Mouse (Mus musculus): Measurements from ENCODE around the gene Dcxr.
A peak's percentile ranks its signal among the peaks of the same experiment; 100 is the strongest.
"Not testable (repeated sequence)": the region's sequence is repeated elsewhere in the genome, so short reads cannot be mapped to it uniquely, and the experiment has no call there.

The Dcxr gene

DNA sequence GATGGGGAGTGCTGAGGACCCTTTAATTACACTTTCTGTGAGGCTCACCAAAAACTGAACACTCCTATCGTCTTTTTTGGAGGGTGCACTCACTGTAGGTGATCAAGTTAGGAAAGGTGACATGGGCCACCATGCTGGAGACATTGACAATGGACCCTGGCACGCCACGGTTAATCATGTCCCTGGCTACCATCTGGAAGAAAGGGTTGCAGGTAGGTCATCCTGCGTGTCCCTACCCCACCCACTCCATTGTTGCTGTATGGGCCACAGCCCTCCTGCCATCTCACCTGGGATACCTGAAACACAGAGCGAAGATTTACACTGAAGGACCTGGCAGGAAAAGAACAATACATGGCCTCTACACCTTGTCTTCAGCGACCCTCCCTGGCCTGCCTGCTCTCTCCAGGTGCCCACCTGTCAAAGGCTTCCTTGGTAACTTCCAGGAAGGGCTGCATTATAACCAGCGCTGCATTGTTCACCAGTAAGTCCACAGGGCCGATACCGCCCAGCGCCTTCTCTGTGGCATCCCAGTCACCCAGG, 3.3 kb upstream of the Dcxr start:
- no peak for DNase-seq (ENCODE audit: extremely low read depth, insufficient read length, low spot score)

DNA sequence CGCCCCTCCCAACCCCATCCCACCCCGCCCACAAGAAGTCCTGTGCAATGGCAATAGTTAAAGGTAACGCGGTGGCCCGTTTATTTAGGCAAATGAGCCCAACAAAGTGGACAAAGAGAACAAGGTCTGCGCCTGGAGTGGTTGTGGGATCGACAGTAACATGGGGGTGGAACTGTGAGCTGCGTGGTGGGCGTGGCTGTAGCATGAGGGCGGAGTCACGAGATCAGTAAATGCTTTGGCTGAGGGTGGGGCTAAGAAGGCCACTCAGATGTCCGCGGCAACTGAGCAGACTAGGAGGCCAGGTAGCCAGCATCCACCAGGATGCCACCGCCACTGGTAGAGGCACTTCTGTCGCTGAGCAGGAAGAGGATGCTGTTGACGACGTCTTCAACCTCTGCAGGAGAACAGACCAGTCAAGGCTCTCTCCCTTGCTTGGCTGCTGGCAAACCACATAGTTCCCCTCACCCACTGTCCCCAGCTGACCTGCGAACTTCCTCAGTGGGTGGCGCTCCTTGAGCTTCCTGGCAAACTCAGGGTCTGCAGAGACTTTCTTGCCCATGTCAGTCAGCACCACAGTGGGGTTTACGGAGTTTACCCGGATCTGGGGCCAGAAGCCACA, 2.5 kb upstream of the Dcxr start:
- not testable (repeated sequence) for DNase-seq (ENCODE audit: extremely low read depth, insufficient read length, low spot score)

DNA sequence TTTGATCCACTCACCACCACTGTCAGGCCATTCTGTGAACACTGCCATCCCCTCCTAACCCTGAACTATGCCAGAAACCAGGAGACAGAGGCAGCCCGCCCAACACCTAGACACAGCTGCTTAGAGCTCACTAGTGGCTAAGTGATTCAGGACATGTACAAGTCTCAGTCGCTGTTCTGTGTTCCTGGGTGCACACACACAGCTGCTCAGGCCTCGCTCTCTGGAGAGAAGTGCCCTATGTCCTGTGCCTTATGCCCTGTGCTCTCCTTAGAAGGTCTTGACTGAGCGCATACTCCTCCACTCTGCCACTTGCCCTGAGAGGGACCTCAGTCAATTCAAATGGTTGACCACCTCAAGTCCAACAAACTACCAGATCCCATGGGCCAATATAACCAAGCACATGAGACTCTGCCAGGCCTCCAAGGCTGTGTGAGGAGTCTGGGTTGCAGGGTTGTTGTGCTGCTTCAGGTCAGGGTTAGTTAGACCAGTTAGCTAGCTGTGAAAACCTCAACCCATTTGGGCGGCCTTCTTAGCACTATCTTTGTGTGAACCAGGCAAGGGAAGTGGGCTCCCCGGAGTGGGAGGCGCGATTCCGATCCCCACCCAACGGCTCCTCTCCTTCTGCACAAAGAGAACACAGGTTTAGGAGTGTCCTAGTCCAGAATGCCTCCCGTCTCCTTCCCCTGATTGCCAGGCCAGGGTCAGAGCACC, 1.6 kb upstream of the Dcxr start:
- DNase-seq (ENCODE audit: extremely low read depth, insufficient read length, low spot score) = no peak

DNA sequence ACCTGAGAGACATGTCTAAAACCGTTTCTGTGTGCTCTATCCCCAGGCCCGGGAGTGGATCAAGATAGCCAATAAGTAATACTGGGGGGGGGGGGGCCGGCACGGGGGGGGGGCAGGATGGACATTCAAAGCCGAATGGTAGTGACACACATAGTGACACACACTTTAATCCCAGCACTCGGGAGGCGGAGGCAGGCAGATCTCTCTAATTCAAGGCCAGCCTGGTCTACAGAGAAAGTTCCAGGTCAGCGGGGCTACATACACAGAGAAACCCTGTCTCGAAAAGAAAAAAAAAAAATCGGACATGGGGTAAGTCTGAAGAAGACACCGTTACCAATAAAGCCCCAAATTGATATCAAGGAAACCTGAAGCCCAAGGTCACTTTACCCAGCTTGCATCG, 483 bp upstream of the Dcxr start:
- no peak for DNase-seq (ENCODE audit: extremely low read depth, insufficient read length, low spot score)

DNA sequence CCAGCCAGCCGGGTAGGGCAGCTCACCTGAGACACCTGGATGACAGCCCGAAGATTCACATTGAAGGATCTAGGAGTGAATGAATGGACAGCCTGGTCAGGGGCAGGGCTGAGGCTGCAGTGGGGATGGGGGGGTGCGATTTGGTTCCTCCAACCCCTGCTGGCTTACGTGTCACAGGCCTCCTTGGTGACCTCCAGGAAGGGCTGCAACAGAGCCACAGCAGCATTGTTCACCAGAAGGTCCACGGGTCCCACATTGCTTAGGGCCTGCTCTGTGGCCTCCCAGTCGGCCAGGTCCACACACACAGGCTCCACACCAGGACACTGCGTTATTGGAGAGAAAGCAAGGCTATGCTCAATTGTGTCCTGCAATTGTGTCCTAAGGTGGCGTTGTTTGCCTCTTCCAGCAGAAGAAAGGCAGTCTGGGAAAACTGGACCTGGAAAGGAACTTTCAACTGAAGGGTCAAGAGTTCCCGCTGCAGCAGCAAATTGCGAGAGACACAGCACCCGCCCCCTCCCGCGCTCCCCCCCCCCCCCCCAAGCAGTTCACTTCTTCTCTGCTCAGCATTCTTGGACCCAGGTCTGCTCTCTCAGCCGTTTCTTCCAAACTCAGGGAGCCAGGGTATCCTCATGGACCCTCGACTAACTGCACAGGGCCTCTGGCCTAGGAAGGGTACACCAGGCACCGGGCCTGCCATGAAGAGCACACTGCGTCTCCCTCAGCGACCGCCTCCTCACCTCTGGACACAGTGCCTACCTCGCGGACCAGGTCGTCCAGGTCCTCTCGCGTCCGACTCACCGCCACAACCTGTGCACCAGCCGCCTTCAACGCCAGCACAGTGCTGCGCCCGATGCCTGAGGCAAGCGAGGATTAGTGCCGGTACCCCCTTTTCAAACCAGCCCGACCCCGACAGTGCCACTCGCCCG, 575 bp downstream of the Dcxr start:
- DNase-seq (ENCODE audit: extremely low read depth, insufficient read length, low spot score) = no peak

DNA sequence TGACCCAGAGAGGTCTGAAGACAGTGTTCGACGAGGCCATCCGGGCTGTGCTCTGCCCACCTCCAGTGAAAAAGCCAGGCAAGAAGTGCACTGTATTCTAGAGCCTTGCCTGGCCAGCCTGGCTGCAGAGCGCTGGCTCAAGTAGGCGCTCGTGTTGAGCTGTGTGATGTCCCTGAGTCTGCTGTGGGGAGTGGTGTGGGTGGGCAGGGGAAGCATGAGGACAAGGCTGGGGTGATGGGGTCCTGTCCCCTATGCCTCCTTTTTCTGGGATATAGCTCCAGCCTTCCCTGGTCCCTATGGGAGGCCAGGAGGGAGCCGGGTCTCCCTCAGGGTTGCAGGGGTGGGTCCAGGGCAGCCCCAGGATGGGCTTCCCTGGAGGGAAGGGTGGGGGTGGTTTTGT, 3.6 kb downstream of the Dcxr start:
- DNase-seq (ENCODE audit: extremely low read depth, insufficient read length, low spot score) = no peak

DNA sequence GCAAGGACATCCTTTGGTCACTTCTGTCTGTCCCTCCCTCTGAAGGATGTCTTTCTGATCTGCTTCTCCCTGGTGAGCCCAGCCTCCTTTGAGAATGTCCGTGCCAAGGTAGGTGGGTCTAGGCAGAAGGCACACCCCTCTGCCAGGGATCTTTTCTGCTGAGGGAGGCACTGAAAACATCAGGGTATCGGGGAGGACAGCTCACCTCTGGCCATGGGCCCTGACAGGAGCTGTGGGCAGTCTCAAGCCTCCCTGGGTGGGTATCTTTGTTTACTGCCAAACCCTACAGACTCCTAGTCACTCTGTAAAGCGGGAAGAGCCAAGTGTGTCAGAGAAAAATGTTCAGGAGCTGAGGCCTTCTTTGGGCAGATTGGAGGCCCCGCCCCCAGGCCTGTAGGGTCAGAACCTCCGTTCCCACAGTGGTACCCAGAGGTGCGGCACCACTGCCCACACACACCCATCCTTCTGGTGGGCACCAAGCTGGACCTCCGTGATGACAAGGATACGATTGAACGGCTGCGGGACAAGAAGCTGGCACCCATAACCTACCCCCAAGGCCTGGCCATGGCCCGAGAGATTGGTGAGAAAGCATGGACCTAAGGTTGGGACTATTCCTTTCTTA, 4.2 kb downstream of the Dcxr start:
- DNase-seq (ENCODE audit: extremely low read depth, insufficient read length, low spot score) = no peak

DNA sequence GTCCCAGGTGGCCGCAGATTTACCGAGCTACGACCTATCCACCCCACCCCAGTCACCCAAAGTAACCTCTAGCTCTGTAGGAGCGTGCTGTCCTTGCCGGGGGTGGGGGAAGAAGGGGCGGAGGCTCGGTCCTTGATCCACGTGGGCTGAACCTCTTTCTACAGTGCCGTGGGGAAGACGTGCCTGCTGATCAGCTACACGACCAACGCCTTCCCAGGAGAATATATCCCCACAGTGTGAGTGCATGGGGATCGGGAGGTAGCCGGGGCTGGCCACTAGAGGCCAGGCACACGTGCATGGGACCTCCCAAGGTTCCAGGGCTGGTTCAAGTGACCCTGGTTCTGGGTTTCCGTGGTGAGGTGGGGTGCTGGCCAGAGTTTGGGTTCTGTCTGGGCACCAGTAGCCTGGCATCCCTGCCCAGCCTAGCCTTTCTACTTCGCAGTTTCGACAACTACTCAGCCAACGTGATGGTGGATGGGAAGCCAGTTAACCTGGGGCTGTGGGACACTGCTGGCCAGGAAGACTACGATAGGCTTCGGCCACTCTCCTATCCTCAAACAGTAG, 4.9 kb downstream of the Dcxr start:
- no peak for DNase-seq (ENCODE audit: extremely low read depth, insufficient read length, low spot score)

DNA sequence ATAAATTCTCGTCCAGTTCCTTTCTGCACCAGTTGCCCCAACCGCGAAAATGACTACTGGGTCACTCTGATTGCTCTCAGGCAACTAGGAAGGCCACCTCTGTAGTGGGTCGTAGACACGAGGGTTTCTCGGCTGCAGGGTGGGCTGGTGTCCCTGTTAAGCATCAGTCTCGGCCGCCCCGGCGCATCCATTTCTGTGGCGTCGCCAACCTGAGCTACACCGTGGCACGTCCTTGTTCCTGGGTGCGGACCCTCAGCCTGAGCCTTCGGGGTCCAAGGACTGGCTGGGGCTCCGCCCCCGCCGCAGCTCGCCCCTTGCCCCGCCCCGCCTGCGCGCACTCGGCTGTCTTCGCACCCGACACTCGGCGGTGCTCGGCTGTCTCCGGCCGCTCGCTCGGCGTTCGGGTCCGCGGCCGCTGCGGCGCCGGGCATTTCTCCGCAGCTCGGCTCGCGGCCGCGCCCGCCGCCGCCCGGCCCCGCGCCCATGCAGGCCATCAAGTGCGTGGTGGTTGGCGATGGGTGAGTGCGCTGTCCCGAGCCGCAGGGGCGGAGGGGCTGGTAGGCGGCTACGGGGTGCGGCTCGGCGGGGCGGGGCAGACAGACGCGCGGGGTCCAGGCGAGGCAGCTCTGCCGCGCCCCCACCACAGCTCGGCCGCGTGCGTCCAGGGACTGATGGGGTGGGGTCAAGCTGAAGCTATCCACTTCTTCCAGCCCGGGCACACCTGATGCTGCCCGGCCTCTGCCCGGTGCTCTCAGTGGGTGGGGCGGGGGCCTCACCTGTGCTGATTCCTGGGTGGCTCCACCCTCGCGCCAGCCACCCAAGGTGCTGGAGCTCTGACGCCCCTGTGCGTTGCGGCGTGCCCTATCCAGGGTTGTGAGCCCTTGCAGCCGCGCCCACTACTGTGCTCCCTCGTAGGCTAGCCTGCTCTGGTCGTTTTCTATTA, 5.7 kb downstream of the Dcxr start, which contains the start of gene Rac3:
Gene Rac3 (plus strand): TSS at position 347 of the 943 bp plus-strand sequence.
- no peak for DNase-seq (ENCODE audit: extremely low read depth, insufficient read length, low spot score)

DNA sequence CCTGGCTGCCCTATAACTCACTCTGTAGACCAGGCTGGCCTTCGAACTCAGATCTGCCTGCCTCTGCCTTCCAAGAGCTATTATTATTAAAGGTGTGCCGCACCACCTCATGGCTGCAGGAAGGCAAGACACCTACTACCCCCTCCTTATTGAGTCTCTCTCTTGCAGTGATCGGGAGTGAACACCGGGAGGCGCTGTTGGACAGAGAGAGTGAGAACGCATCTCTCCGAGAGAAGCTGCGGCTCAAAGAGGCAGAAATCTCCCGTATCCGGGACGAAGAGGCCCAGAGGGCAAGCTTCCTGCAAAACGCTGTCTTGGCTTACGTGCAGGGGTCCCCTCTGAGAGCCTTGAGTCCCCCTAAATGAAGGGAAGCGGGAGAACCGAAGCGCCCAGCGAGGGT, 6.6 kb downstream of the Dcxr start:
- DNase-seq (ENCODE audit: extremely low read depth, insufficient read length, low spot score) = peak; percentile 50

DNA sequence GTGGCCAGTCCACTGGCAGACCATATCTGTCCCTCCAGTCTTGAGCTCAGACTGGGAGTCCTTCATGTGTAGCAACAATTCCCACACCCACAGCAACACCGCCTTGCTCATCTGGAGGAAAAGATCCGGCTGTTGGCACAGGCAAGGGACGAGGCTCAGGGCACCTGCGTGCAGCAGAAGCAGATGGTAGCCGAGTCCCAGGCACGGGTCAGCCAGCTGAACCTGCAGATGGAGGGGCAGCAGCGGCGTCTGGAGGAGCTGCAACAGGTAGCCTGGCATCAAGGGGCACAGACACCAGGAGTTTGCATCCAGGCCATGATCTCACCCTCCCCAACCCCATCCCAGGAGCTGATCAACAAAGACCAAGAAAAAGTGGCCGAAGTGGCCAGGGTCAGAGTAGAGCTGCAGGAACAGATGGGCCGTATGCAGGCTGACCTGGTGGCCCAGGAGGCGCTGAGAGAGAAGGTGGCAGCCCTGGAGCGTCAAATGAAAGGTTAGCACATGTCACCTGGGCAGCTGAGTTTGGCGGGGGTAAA, 7.2 kb downstream of the Dcxr start:
- no peak for DNase-seq (ENCODE audit: extremely low read depth, insufficient read length, low spot score)

DNA sequence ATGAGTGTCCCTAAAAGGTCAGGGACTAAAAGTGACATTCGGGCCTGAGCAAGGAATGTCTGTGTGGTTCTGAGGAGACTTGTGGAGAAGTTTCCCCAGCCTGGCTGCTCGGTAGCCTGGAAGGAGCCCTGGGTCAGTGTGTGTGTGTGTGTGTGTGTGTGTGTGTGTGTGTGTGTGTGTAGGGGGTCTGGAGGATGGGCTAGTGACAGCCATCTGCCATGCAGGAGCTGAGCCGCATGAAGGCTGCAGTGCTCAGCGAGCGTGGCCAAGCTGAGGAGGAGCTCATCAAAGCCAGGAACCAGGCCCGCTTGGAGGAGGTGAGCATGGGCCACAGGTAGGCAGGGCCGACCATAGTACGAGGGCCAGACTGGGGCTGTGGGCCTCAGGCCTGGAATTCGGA, 7.8 kb downstream of the Dcxr start:
- no peak for DNase-seq (ENCODE audit: extremely low read depth, insufficient read length, low spot score)

DNA sequence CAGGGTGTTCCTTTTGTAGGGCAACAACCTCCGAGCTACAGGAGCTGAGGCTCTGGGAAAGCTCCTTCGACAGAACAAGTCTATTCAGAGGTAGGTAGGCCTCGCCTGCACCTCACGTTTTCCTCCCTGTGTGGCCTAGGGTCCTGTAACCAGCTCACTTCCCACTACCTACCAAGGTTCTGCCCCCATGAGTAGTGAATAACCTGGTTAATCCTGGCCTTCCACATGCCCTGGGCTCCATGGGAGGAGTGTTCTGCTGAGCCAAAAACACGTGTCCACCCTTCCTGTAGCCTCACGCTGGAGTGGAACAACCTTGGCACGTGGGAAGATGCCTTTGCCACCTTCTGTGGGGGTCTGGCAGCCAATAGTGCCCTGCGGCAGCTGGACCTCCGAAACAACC, 11.9 kb downstream of the Dcxr start:
- DNase-seq (ENCODE audit: extremely low read depth, insufficient read length, low spot score) = no peak

DNA sequence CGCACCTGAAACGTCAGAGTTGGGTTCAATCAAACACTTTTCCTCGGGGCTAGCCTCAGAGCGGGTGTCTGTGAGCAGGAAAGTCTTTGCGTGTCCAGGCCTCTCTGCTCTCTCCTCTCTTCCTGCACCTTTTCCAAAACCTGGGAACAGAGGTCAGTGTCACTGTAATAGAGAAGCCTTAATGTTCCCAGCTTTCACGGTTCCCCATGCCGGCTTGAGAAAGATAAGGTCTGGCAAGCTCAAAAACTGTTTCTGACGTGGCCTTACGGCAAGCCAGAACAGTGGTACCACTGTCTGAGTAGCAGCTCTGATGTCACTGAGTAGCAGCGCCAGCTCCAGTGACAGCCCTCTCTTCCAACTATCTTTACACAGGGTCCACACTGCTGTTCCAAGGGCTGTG, 12.5 kb downstream of the Dcxr start:
- DNase-seq (ENCODE audit: extremely low read depth, insufficient read length, low spot score) = no peak

DNA sequence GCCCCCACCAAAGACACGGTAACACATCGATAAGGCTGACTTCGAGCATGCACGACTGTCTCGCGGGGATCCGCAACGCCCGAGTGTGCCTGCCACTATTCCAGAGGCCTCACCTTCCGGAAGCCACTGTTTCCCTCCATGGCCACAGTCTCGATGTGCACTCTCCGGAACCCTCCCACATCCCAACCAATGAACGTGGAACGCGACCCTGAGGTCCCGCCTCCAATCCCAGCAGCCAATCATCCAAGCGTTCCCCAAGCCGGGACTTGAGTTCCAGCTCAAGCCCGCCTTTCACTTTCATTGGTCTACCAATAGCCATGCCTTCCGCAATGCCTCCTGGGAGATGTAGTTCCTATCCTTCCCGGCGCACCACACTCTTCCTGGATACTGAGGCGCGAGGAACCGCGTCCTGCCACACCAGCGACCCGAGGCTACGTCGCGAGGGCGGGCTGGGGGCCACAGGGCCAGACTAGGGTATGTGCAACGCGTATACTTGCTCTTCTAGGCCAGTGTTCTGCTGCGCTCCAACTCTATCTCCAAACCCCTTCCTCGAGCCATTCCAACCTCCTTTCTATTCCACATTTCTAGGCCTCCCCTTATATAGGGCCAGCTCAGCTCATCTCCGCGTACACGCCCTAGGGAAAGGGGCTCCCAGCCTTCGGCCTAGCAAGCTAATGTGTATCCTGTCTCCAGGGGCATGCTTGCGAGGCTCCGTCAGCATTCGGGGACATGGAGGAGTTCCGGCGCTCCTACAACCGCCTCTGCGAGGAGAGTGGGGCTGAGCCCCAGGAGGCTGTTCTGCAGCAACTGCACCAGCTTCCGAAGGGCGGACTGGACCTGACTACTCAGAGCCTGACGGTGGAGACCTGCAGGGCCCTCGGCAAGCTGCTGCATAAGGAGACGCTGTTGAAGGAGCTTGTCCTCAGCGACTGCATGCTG, 13.2 kb downstream of the Dcxr start, which contains the start of the genes Cenpx and Lrrc45:
Gene Cenpx (minus strand): TSS at position 159 of the 939 bp plus-strand sequence.
Gene Lrrc45 (plus strand): TSS at position 346 of the 939 bp plus-strand sequence.
- DNase-seq (ENCODE audit: extremely low read depth, insufficient read length, low spot score) = peak; percentile 97

DNA sequence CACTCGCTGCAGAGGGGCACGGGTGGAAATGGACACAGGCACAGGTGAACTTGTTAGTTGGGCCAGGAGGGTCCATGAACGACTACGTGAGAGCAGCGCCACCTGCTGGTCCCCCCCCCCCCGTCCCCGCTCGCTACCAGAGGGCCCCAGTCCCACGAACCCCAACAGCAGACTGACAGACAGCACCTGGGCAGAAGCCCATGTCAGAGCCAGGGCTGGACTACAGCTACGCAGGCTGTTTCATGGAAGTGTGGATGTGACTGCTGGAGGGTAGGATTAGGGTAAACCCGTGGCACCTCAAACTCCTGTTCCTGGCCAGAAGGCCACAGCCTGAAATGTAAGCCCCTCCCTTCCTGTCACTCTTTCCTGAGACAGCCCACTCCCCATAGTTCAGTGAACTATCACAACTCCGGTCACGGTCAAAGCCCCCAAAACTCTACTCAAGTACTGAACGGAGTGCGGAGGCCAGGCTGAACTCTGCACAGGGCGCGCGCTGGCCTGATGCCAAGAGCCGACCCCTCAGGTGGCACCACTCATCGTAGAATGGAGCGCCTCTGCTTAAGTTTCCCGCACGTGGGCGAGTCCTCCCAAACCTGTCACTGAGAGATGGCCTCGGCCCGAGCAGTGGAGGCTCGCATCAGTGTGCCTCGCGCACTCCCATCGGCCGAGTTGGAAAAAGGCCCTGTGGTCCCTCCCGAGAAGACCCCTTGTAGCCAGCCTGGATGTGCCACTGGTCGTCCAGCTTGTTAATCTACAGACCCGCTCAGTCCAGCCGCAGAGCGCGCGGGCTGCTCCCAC, 14.1 kb downstream of the Dcxr start:
- DNase-seq (ENCODE audit: extremely low read depth, insufficient read length, low spot score) = peak; percentile 86

DNA sequence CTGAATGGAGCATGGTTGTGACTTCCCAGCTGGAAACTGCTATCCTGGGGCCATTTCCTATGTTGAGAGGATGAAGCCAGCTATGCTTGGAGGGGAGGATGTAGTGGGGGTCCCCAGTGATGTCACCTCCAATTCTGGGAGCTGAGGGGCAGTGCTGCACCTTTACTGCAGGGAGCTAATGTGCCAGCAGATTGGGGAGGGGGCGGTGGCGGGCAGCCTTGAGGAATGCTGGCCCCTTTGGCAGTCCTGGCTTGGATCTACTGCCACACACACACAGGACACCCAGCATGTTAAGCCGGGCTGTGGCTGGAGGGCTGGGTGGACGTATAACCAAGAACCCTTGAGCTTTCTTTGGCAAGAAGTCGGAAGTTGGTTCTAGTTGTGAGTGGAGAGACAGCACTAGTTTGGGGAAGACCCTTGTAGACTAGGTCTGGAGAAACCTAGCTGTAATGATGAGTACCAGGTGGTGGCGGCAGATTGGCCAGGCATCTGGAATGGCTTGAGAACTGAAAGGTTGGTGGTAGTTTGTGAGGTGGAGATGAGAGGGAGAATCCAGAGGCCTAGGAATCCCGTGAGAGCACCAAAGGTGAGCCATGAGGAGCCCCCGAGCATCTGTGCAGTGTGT, 15.0 kb downstream of the Dcxr start:
- no peak for DNase-seq (ENCODE audit: extremely low read depth, insufficient read length, low spot score)

Data from 3134 (cell line).